Mouse (Mus musculus) kidney, embryonic 16.5 days (tissue): ENCODE data around the gene Daxx. TPM values are rescaled to one million over a fixed set of nuclear protein-coding genes. Genes with fewer than 3 reads are reported as not detected.
"Not testable (repeated sequence)": the region's sequence is repeated elsewhere in the genome, so short reads cannot be mapped to it uniquely, and the experiment has no call there.

Experiments
- ATAC-seq: fragments of 200-750 bp; cut with Nextera tagmentation; 2 replicates; pipeline ENCODE4 v1.8.0; 2017; ENCODE audit warnings: moderate TSS enrichment; ENCODE audit not compliant: low FRiP score, low TSS enrichment
- H3K27ac ChIP-seq: fragments of 300-500 bp; sonication (generic); 2 replicates; pipeline ENCODE4 v1.5.1; 2014; ENCODE audit warnings: low read length
- H3K27me3 ChIP-seq: fragments of 300-500 bp; sonication (generic); 2 replicates; pipeline ENCODE4 v1.6.1; 2014; ENCODE audit warnings: low read length, control low read depth, mixed read lengths; ENCODE audit not compliant: insufficient read depth
- H3K36me3 ChIP-seq: fragments of 300-500 bp; sonication (generic); 2 replicates; pipeline ENCODE4 v1.6.1; 2014; ENCODE audit warnings: low read length, control low read depth, mixed read lengths; ENCODE audit not compliant: insufficient read depth
- H3K4me1 ChIP-seq: fragments of 300-500 bp; sonication (generic); 2 replicates; pipeline ENCODE4 v1.6.1; 2014; ENCODE audit warnings: low read length, control low read depth, mixed read lengths; ENCODE audit not compliant: insufficient read depth
- H3K4me2 ChIP-seq: fragments of 300-500 bp; sonication (generic); replicated peaks from 2 replicates; pipeline ENCODE4 v1.6.1; 2014; ENCODE audit warnings: low read depth, low read length
- H3K4me3 ChIP-seq: fragments of 300-500 bp; sonication (generic); 2 replicates; pipeline ENCODE4 v1.5.1; 2014; ENCODE audit warnings: mild to moderate bottlenecking, low read length
- H3K9ac ChIP-seq: fragments of 300-500 bp; sonication (generic); replicated peaks from 2 replicates; pipeline ENCODE4 v1.6.1; 2014; ENCODE audit warnings: low read length
- H3K9me3 ChIP-seq: fragments of 300-500 bp; sonication (generic); 2 replicates; pipeline ENCODE4 v1.6.1; 2016; ENCODE audit warnings: low read length, control low read depth
- WGBS: fragments of 180-500 bp; shearing (Covaris S2); extraction: QIAGEN DNeasy Blood & Tissue Kit; methylation state at CpG from one replicate; pipeline ENCODE4 v1.1.7; 2014; 5-methylcytosine and 5-hydroxymethylcytosine counted together
- polyA plus RNA-seq: library from polyadenylated mRNA; unstranded; fragments of >200 nt; fragmentation: Nextera tagmentation; extraction: Ambion mirVana; gene quantifications from 2 replicates; pipeline ENCODE4 v1.2.1, GENCODE M21; 2015

Daxx gene
- polyA plus RNA-seq, 1 experiment from 2014 or later, result 60.1 TPM

DNA sequence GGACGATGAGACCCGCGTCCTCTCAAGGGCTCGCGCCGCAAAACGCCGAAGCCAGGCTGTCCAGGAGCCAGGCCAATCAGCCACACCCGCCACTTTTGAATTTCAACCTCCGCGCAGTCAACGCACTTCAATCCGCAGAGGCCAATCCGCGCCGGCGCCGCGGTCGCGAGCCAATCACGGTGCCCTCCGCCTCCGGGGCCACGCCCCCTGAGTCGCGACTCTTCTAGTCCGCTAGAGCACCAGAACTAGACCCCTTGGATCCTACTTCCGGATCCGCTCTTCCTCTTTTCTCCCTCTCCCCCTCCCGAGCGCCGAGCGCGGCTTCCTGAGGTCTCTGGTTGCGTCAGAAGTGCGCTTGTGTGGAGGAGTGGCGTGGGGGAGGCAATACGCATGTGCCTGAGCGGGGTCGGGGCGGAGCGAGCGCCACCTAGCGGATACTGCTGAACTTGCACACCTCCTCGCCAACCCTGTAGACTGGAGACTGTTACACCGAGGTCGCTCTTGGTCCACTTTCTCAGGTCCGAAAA, 18.6 kb upstream of the Daxx start, which contains the start of gene Kifc1:
Kifc1 (minus strand) TSS at position 129 of the 527 bp plus-strand sequence.
- ATAC-seq, result peak; percentile 100
- Histone ChIP-seq H3K36me3 (peaks cover 8% of the 10 kb centered on the region; the same call in 1 of the 2 replicates), H3K9me3 (no peaks in the 10 kb centered on the region), H3K4me3 (peak within 1 kb of the TSS; percentile 62), H3K9ac (peak within 1 kb of the TSS; percentile 73), H3K4me1 (peaks cover 10% of the 10 kb centered on the region), H3K4me2 (peak within 1 kb of the TSS; percentile 63), H3K27me3 (no peaks in the 10 kb centered on the region), H3K27ac (peak within 1 kb of the TSS; percentile 55; the same call in 1 of the 2 replicates)
- WGBS, result under 1% methylated on average over 49 of the region's 49 CpGs

- no peak for ATAC-seq
- 70% methylated on average over 2 of the region's 2 CpGs for WGBS
- H3K4me3 ChIP-seq, result no peak overlapping the region
These were observed 17.9 kb upstream of the Daxx start for GRCm38 (mm10) chr17:33891357-33891756.

DNA sequence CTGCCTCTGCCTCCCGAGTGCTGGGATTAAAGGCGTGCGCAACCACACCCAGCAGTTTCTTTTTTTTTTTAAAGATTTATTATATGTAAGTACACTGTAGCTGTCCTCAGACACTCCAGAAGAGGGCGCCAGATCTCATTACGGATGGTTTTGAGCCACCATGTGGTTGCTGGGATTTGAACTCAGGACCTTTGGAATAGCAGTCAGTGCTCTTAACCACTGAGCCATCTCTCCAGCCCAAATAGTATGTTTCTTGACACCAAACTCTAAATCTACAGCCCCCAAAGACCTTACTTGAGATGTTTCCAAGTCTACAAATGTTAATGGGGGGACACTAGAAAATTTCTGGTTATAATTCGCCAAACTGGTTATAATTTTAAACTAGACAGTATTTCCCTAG, 17.3 kb upstream of the Daxx start:
- not testable (repeated sequence) for H3K27ac ChIP-seq, H3K4me2 ChIP-seq, H3K9ac ChIP-seq, H3K27me3 ChIP-seq, H3K4me3 ChIP-seq, H3K36me3 ChIP-seq, ATAC-seq, H3K9me3 ChIP-seq
- 65% methylated on average over 6 of the region's 6 CpGs for WGBS
- H3K4me1 ChIP-seq, result peaks cover 10% of the 10 kb centered on the region

More at GRCm38 (mm10) chr17:33891357-33891756, 17.9 kb upstream of the Daxx start:
- H3K9me3 ChIP-seq, result no peaks in the 10 kb centered on the region
- no peak overlapping the region for H3K27ac ChIP-seq
- peaks cover 10% of the 10 kb centered on the region for H3K4me1 ChIP-seq
- no peaks in the 10 kb centered on the region for H3K27me3 ChIP-seq
- peaks cover under 1% of the 10 kb centered on the region; the same call in 1 of the 2 replicates for H3K36me3 ChIP-seq
- H3K4me2 ChIP-seq, result no peak overlapping the region
- H3K9ac ChIP-seq, result no peak overlapping the region

DNA sequence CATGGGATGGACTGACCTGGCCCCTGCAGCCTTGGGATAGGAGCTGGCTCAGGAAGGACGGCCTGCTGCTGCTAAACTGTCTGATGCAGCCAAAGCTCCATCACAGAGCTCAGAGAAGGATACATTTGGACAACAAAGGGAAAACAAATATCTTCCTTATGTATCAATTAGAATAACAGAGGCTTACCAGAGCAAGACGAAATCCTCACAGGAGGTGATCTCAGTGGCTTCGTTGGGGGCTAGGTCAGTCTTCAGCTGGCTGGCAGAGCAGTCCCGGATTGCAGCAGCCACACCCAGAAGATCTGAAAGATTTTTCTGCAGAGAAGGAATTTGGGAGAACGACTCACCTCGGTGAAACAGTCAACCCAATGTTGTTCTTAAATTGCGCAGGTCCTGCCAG, 16.8 kb upstream of the Daxx start:
- H3K4me2 ChIP-seq, result no peak overlapping the region
- 26% methylated on average over 7 of the region's 7 CpGs for WGBS
- H3K36me3 ChIP-seq, result no peaks in the 10 kb centered on the region
- peaks cover 10% of the 10 kb centered on the region for H3K4me1 ChIP-seq
- no peaks in the 10 kb centered on the region for H3K27me3 ChIP-seq
- no peaks in the 10 kb centered on the region for H3K9me3 ChIP-seq
- no peak overlapping the region for H3K4me3 ChIP-seq
- no peak overlapping the region for H3K9ac ChIP-seq
- no peak for ATAC-seq
- no peak overlapping the region for H3K27ac ChIP-seq

DNA sequence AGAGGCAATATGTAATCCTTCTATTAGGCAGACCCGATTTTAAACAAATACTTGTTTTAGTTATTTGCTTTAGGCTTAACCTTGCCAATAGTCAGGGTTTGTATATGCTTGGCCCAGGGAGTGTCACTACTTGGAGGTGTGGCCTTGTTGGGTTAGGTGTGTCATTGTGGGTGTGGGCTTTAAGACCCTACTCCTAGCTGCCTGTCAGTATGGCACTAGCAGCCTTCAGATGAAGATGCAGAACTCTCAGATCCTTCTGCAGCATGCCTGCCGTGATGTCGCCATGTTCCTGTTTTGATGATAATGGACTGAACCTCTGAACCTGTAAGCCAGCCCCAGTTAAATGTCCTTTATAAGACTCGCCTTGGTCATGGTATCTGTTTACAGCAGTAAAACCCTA, 16.2 kb upstream of the Daxx start:
- H3K27ac ChIP-seq, H3K4me3 ChIP-seq, H3K4me1 ChIP-seq, ATAC-seq, H3K9me3 ChIP-seq, H3K36me3 ChIP-seq, H3K27me3 ChIP-seq, H3K9ac ChIP-seq, H3K4me2 ChIP-seq: not testable (repeated sequence)
- WGBS, result 76% methylated on average over 4 of the region's 4 CpGs

DNA sequence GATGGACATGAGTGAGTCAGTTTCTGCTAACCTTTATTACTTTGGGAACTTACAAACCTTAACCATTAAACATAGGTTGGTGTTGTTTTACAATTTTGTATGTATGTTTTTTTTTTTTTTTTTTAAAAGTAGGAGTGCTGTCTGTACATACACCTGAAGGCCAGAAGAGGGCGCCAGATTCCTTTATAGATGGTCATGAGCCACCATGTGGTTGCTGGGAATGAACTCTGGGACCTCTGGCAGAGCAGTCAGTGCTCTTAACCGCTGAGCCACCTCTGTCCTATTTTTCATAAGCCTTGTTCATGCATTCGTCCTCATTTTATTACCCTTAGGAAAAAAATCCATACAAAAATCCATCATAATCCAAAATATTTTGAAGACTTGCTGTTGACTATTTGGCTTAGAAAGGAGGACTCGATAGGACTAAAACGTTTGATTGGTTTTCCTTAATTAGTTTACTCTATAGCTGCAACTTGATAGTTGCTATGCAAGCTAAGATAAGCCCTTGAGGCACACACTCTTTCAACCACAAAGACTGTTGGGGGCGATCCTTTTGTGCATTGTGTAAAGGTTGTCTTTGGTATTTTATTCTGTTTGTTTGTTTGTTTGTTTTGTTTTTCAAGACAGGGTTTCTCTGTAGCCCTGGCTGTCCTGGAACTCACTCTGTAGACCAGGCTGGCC, 12.0 kb upstream of the Daxx start:
- H3K9ac ChIP-seq, result no peak overlapping the region
- H3K27ac ChIP-seq, result no peak overlapping the region
- no peaks in the 10 kb centered on the region for H3K9me3 ChIP-seq
- WGBS, result 47% methylated on average over 6 of the region's 6 CpGs
- no peak overlapping the region for H3K4me2 ChIP-seq
- H3K27me3 ChIP-seq, result no peaks in the 10 kb centered on the region
- no peak for ATAC-seq
- no peaks in the 10 kb centered on the region for H3K36me3 ChIP-seq
- H3K4me3 ChIP-seq, result no peak overlapping the region
- H3K4me1 ChIP-seq, result no peaks in the 10 kb centered on the region

DNA sequence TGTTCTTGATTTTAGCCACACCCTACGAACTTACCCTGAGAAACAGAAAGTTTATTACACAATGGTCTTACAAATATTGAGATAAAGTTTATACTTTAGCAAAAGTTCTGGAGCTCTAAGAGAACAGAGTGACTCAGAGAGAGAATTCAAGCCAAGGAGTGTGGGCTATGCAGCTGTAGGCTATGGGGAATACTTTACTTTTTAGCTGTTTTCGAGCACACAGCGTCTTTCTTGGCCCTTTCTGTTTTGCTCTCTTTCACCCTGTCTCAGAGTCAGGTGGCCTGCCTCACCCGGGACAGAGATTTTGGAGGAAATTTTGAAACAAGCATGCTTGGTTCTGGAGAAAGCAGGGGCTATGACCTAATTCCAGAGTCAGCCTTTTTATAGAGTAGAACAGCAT, 11.0 kb upstream of the Daxx start:
- not testable (repeated sequence) for H3K4me2 ChIP-seq, H3K4me1 ChIP-seq, H3K36me3 ChIP-seq, H3K9ac ChIP-seq, H3K27ac ChIP-seq, ATAC-seq, H3K27me3 ChIP-seq, H3K4me3 ChIP-seq, H3K9me3 ChIP-seq
- 83% methylated on average over 4 of the region's 4 CpGs for WGBS

- H3K9me3 ChIP-seq, result no peaks in the 10 kb centered on the region
- H3K9ac ChIP-seq, result no peak overlapping the region
- no peak overlapping the region for H3K4me2 ChIP-seq
- H3K27ac ChIP-seq, result no peak overlapping the region
- H3K36me3 ChIP-seq, result no peaks in the 10 kb centered on the region
- H3K4me1 ChIP-seq, result no peaks in the 10 kb centered on the region
- H3K27me3 ChIP-seq, result no peaks in the 10 kb centered on the region
- ATAC-seq, result no peak
- H3K4me3 ChIP-seq, result no peak overlapping the region
- WGBS, result 78% methylated on average over 4 of the region's 4 CpGs
These were observed 9.6 kb upstream of the Daxx start for GRCm38 (mm10) chr17:33899642-33900041.

GRCm38 (mm10) chr17:33900281-33900988, 8.8 kb upstream of the Daxx start:
- H3K9ac ChIP-seq, result no peak overlapping the region
- no peak for ATAC-seq
- no peaks in the 10 kb centered on the region for H3K9me3 ChIP-seq
- WGBS, result 55% methylated on average over 7 of the region's 7 CpGs
- H3K4me2 ChIP-seq, result no peak overlapping the region
- H3K4me3 ChIP-seq, result no peak overlapping the region
- H3K27ac ChIP-seq, result no peak overlapping the region
- no peaks in the 10 kb centered on the region for H3K36me3 ChIP-seq
- H3K27me3 ChIP-seq, result no peaks in the 10 kb centered on the region
- H3K4me1 ChIP-seq, result no peaks in the 10 kb centered on the region

DNA sequence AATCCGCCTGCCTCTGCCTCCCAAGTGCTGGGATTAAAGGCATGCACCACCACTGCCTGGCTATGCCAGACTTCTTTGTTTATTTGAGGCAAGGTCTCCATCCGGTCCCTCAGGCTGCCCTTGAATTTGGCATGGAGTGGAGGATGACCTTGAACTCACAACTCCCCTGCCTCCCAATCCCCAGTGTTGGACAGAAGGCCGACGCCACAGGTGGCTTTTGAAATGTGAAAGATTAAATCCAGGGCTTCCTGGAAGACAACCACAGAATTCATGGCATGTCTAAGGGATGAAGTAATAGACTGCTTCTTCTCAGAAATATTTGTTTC, 8.3 kb upstream of the Daxx start:
- Histone ChIP-seq H3K9ac (no peak overlapping the region), H3K4me3 (no peak overlapping the region), H3K4me1 (no peaks in the 10 kb centered on the region), H3K9me3 (no peaks in the 10 kb centered on the region), H3K4me2 (no peak overlapping the region), H3K27me3 (no peaks in the 10 kb centered on the region), H3K36me3 (no peaks in the 10 kb centered on the region), H3K27ac (no peak overlapping the region)
- 84% methylated on average over 4 of the region's 4 CpGs for WGBS
- no peak for ATAC-seq
